Mouse (Mus musculus) splenic B cell, adult 2 months (primary cell): Measurements from ENCODE around the gene Acy3.
"Not testable (repeated sequence)": the region's sequence is repeated elsewhere in the genome, so short reads cannot be mapped to it uniquely, and the experiment has no call there.

Experiments
- DNase-seq: peaks from one replicate; pipeline ENCODE4 v3.0.0-alpha.2; 2011; ENCODE audit warnings: low read depth, low spot score
- H3K27me3 ChIP-seq: 2 replicates; pipeline ENCODE4 v1.6.1; 2012; ENCODE audit warnings: mild to moderate bottlenecking, low read length, moderate library complexity, mixed read lengths; ENCODE audit not compliant: control insufficient read depth, poor library complexity, insufficient read depth, severe bottlenecking
- H3K36me3 ChIP-seq: 2 replicates; pipeline ENCODE4 v1.6.1; 2012; ENCODE audit warnings: mild to moderate bottlenecking, low read length, moderate library complexity, mixed read lengths; ENCODE audit not compliant: control insufficient read depth, poor library complexity, insufficient read depth, severe bottlenecking

The Acy3 gene

DNA sequence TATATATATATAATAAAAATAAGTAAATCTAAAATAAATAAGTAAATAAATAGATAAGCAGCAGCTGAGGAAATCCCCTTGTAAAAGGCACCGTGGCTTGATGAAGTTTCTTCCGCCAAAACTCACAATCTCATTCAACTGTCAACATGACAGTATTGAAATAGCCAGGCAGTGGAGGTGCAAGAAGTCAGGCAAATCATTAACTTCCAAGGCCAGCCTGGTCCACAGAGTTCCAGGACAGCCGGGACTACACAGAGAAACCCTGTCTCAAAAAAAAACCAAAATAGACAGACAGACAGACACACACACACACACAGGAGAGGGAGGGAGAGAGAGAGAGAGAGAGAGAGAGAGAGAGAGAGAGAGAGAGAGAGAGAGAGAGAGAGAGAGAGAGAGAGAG is 46.9 kb downstream of the Acy3 start:
- no peaks in the 10 kb centered on the region for H3K27me3 ChIP-seq
- DNase-seq: no peak
- no peaks in the 10 kb centered on the region for H3K36me3 ChIP-seq

DNA sequence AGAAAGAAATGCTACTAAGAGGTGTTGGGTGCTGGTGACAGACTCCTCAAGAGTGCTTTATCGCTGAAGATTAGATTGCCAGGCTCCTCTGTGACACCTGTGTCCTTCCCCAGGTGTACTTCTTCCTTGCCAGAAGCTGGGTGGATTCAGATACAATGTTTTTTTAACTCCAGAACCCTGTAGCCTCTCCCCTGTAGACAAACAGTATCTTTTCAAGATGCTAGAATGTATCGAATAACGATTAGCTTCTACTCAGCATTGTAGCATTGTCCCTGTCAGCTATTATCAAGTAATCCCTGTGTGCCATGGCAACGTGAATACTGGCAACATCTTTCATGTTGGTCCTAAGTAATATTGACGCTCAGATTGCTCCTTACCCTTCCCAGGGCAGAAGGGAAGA is 47.4 kb downstream of the Acy3 start:
- Histone ChIP-seq H3K36me3 (no peaks in the 10 kb centered on the region), H3K27me3 (no peaks in the 10 kb centered on the region)
- no peak for DNase-seq

DNA sequence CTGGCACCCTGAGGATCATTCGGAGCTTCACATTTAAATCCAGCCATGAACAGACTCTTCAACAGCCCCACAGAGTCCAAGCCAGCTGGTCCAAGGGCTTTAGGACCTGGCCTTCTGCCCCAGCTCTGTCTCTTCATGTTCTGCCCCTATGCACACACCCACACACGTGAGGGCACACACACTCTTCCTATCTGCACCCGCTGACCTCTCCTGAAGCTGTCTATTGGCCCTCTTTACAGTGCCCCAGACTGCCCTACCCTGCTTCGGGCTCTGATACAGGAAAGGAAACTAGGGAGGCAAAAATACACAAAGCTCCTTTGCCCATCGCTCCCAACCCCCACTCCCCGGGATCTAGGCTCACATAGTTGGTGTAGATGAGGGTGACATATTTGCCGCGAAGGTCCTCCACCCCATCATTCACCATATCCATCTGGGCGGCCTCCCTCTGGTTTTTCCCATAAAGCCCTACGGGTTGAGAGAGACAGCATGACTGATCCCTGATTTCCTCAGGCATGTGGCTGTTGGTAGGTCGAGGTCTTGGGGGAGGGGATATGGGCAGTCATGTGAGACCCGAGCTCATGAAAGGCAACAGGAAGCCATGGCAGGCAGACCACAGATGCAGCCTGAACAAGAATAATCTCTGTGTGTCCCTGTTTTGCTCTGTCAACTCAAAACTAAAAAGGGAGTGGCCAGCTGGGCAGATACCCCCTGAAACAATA is 50.1 kb downstream of the Acy3 start:
- H3K36me3 ChIP-seq: no peaks in the 10 kb centered on the region
- DNase-seq: no peak

DNA sequence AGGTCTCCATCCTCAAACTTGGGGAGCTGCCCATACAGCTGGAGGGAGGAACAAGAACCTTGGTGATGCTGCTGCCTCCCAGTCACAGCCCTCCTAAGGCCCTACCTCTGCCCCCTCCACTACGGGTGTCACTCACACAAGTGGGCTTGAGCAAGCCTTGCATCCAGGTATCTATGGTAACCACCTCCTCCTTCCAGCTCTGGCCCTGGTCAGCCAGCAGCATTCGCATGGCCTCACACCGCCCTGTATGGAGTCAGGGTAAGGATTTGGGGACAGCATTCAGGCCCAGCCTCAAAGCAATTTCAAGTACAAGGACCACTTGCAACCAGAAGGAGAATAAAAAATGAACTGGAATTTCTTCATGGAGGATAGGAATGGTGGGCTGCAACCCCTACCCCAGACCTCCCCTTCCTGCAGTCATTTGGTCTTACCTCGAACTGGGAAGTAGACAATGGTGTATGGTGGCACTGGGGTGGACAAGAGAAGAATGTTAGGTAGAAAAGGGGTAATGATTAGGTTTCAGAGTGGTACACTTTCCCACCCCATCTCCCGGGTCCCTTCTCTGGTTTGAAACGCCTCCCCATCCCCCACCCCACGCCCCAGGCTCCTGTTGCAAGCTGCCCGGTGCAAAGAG is 50.9 kb downstream of the Acy3 start:
- H3K27me3 ChIP-seq, H3K36me3 ChIP-seq, DNase-seq: not testable (repeated sequence)

More for the DNA sequence above, 50.1 kb downstream of the Acy3 start:
- no peaks in the 10 kb centered on the region for H3K27me3 ChIP-seq

- peak; percentile 83 for DNase-seq
- no peaks in the 10 kb centered on the region for H3K27me3 ChIP-seq
Observed at GRCm38 (mm10) chr19:4037788-4038232, 51.4 kb downstream of the Acy3 start, which contains the start of gene Gstp1. Gene Gstp1 (minus strand): TSS chr19:4037985.

More at GRCm38 (mm10) chr19:4037788-4038232, 51.4 kb downstream of the Acy3 start, which contains the start of gene Gstp1:
- H3K36me3 ChIP-seq: no peaks in the 10 kb centered on the region
